Mouse (Mus musculus) heart, postnatal 14 days (tissue): Measurements from ENCODE around the gene Ufsp1. TPM values are rescaled to one million over a fixed set of nuclear protein-coding genes. Genes with fewer than 3 reads are reported as not detected.

ENCODE experiments used
- DNase-seq, 2 experiments: peaks; one replicate each; pipeline ENCODE4 v3.0.0; 2021 to 2022
- intact Hi-C: fragments of 180-260 bp; cut with DNase I; formaldehyde crosslinking; loops from one replicate; pipeline ENCODE4 v1.15.1; 2025
- microRNA-seq, 2 experiments: library from miRNA; unstranded; fragments of <30 nt; microRNA quantifications; one replicate each; pipeline ENCODE4 v1.2.0; 2021 to 2022
- total RNA-seq, 2 experiments: library from RNA; stranded (reverse); gene quantifications; 2 replicates each; pipeline ENCODE4 v1.2.3; 2021

Gene Ufsp1
- total RNA-seq, 2 experiments from 2014 or later, result 6.7 to 8.5 TPM

DNA sequence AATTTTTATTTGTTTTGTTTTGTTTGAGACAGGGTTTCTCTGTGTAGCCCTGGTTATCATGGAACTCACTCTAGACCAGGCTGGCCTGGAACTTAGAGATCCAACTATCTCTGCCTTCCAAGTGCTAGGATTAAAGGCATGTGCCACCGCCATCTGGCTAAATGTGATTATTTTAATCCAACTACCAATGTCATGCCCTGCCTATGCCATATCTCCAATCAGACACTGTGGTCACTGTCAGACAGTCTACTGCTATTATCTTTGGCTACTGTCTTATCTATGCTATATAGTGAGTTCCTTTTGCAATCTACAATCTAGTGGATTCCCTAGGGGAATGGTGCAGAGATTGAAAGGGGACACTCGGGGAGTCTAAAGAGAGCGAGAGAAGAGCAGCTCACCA, 26.6 kb downstream of the Ufsp1 start:
- DNase-seq, result no peak
- intact Hi-C loops, result no loop called here

DNA sequence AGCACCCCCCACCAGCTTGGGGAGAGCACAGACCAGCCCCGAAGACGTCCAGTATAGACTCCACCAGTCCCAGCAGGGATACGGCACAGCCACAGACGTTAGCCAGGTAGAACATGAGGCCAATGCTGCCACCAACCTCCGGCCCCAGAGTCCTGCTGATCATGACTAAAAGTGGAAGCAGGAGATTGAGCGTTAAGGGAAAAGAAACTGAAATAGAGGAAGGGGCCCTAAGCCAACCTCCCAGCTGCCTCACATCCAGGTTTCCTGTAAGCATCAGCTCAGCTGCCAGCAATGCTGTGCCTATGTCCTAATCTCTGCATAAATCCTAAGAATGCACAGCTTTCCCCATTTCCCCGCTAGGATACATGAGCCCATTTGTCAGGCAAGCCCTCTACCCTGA, 36.5 kb downstream of the Ufsp1 start:
- intact Hi-C loops, result loop anchor here (5.0 to 10.0 kb wide), 2 partner anchors 151 to 434 kb away; no protein-coding TSS in a partner anchor

DNA sequence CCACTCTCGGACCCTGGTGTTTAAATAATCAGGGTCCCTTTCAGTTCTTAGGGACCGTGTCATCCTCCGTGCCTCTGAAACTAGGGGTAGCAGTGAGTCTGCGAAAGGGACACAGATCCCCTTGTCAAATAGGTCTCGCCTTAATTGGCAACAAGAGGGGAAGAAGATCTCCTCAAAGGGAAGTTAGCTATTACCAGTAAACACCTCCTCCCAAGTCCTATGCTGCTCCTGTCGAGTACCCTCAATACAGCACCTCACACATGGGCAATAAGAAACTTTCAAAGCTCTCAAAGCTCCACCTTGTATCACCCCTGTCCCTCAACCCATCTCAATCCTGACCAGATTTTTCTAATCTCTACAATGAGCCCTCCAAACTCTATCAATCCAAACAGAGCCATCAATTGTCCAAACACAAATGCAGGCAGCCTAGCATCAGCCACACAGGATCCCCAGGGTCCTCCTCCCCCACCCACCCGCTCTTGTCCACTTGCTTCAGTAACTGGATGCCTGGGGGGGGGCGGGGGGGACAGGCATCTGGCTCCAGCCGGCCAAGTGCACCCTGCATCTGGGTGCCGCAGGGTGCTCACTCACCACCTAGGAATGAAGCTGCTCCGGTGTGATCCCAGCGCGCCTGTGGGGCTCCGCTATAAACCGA, 38.6 kb downstream of the Ufsp1 start:
- intact Hi-C loops, result loop anchor here (5.0 to 10.0 kb wide), 2 partner anchors 149 to 432 kb away; no protein-coding TSS in a partner anchor
- no peak for DNase-seq

More for the DNA sequence above, 36.5 kb downstream of the Ufsp1 start:
- DNase-seq, result no peak

DNA sequence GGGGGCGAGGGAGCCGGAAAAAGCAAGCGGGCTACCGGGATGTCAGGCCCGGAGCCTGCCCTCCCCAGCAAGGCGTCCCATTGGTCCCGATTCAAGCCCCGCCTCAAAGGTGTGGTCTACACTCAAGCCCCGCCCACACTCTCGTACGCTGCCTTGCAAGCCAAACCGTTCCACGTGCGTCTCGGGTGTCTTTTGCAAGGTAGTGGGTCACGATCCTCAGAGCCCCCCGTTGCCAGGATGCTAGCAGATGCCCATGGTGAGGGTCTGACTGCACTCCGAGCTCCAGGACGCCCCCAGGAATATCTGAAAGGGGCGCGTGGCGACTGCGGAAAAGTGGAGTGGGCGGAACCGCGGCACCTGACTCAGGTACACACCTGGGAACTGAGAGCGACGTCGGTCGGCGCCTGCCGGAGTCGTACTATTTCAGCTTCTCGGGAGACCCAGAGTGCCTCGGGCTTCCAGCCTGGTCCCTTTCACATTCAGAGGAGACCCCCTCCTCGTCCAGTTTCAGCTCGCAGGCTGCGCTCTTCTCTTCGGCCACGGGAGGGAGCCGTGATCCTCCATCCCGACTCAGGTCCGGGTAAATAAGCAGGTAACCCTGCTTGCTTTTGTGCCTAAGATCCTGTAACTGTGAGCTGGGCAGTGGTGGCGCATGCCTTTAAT, 39.2 kb downstream of the Ufsp1 start, which contains the start of gene Slc12a9:
Slc12a9 (minus strand) TSS at position 86 of the 663 bp plus-strand sequence.
- peak; percentile 88 to 96 for DNase-seq
- intact Hi-C loops, result loop anchor here (1.0 to 10.0 kb wide), 3 partner anchors 43 to 431 kb away; no protein-coding TSS in a partner anchor

DNA sequence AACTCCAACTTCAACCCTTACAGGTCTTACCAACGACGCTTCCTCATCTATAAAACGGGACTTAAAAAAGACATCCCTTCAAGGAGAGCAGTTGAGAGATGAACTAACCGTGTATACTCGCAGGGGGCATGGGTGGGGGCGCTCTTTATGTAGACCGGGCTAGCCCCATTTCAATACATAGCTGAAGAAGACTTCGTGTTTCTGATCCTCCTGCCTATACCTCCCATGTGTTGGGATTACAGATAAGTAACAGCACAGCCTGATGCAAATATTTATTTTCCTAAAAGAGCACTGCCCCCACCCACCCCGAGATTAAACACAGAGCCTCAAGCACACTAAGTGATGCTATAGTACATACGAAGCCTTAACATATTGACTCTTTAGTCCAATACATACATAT, 39.9 kb downstream of the Ufsp1 start:
- intact Hi-C loops, result loop anchor here (1.0 to 10.0 kb wide), 3 partner anchors 42 to 430 kb away; no protein-coding TSS in a partner anchor
- no peak for DNase-seq

DNA sequence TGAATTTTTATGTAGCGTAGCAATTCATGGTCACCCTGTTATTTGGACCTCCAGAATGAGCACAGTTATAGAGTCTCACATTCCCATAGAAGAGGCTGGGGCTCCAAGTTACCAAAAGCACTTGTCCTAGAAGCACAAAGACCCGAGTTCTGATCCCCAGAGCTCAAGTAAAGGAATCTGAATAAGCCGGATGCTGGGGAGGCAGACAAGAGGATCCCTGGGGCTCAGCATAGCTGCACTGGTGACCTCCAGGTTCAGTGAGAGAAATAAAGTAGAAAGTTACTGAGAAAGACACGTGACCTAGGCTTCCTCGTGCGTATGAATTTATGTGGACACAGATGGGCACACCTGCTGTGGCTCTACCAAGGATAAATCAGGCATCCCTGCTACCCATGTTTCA, 40.6 kb downstream of the Ufsp1 start:
- no peak for DNase-seq
- intact Hi-C loops, result loop anchor here (10.0 kb wide), 1 partner anchor 430 kb away; no protein-coding TSS in a partner anchor

DNA sequence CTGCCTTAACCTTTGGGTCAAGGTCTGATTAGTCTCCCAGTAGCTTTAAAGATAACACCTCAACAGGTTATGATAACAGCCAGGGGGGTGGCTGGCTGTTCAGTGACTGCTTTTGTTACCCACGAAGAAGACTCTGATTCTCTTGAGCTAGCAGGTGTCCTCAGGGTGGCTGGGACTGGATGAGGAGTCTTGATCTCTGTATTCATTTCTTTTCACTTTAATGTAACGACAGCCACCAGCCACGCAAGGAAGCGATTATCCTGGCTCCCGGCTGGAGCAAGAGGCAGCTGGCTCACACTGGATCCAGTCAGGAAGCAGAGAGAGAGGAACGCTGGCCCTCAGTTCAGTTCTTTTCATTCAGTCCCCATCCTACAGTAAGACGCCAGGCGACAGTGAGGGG, 42.8 kb downstream of the Ufsp1 start:
- intact Hi-C loops, result loop anchor here (10.0 kb wide), 1 partner anchor 428 kb away; no protein-coding TSS in a partner anchor
- DNase-seq, result no peak

DNA sequence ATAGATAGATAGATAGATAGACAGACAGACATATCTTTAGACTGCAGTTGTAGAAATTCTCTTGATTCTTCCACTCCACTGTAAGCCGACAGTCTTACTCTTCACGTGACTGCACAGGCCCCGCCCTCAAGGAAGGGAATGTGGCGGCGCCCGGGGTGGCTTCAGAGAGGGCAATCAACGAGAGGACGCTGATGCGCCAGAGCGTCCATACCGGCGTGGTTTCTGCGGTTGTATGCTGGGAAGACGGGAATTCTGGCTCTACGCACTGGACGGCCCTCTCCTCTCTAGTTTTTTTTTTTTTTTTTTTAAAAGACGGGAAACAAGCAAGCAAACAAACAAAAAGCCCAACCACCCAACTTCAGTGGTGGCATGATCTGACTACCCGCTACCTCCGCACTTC, 43.8 kb downstream of the Ufsp1 start:
- peak; percentile 89 to 92 for DNase-seq

DNA sequence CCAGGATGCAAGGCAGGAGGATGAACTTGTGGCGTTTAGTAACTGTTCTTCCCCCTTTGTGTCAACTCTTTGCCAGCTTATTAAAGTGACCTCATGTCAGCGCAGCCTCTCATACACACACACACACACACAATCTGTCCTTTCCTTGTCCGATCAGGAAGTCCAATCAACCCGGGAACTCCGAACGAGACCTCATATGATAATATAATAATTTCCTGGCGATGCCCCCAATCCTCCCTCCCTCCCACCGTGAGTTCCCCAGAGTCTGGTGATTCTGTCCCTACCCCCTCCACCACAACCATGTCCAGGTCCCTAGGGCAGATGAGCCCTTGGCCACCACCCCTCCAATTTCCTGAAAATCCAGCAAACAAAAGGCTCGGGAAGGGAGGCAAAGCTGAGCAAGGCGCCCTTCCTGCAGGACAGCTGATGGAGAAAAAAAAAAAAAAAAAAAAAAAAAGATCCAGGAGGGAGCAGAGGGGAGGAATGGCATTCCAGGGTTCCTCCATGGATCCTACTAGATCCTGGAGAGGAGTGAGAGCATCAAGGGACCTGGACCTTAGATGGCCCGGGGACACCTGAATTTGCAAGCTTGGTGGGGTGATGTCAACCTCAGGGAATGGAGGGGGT, 44.3 kb downstream of the Ufsp1 start:
- peak; percentile 67 for DNase-seq
- intact Hi-C loops, result loop anchor here (1.0 to 10.0 kb wide), 3 partner anchors 10 to 426 kb away; no protein-coding TSS in a partner anchor

More for the DNA sequence above, 43.8 kb downstream of the Ufsp1 start:
- intact Hi-C loops, result loop anchor here (2.0 to 10.0 kb wide), 2 partner anchors 15 to 427 kb away; no protein-coding TSS in a partner anchor

DNA sequence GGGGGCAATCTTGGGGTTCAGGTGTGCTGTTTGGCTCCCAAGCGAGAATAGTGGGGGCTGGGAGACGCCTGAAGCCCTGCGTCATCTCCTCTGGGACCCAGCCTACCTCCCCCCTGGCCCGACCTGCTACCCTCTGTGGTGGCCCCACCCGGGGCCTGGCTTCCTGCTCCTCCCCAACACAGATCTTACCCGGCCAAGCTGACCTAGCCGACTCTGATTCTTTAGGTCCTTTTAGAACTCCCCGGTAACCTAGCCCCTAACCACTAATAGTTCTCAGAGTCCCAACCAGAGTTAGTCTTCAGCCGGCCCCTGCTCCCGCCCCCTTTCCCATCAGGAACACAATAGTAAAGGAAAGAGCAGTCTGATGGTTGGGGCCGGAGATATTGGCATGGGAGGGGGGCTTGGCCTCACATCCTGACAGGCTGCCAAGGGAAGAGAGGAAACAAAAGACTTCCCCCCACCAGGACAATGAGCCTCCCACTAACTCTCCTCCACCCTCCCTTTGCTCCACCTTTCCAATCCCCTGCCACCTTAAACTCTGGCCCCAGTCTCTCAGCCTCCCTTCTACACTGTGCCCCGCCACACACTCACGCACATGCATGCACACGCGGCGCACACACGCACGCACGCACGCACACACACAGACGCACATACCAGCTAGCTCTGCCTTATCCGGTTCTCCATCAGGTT, 45.0 kb downstream of the Ufsp1 start:
- DNase-seq, result peak; percentile 70 to 72
- intact Hi-C loops, result loop anchor here (1.0 to 10.0 kb wide), 3 partner anchors 9 to 425 kb away; no protein-coding TSS in a partner anchor

DNA sequence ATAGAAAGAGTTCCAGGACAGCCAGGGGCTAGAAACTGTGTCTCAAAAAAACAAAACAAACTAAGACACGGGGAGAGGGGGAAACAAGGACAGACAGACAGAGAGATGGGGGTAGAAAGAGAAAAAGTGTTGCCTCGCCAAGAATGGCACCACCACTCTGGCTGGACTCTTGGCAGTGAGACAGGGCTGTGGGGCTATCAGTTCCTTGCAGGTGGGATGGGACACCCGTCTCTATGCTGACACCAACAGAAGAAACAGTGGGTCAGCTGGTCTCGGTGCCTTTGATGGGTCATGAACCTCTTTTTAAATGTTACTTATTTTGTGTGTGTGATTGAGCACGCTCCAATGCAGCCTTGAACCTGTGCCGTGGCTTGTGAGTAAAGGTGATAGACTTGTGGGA, 45.8 kb downstream of the Ufsp1 start:
- intact Hi-C loops, result no loop called here
- DNase-seq, result no peak

DNA sequence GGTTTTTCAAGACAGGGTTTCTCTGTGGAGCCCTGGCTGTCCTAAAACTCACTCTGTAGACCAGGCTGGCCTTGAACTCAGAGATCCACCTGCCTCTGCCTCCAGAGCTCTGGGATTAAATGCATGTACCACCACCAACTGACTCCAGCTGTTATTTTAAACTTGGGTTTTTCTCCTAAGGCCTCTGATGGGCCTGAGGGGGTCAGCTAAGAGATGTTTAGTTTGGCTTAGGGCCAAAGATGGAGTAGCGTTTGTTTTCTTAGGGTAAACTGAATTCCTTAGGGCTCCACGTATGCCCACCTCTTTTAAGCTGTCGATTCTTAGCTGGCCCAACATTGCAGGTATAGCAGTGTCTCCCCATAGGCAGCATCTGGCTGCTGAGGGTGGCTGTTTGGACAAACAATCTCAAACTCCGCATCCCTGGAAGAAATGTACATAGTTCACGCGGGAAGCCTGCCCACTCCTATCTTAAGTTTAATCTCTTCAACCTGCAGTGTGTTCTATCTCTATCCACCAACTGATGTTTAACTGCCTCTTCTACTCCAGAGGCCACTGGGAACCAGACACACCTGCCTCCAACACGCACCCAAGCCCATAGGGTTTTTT, 48.1 kb downstream of the Ufsp1 start:
- DNase-seq, result no peak
- intact Hi-C loops, result no loop called here

DNA sequence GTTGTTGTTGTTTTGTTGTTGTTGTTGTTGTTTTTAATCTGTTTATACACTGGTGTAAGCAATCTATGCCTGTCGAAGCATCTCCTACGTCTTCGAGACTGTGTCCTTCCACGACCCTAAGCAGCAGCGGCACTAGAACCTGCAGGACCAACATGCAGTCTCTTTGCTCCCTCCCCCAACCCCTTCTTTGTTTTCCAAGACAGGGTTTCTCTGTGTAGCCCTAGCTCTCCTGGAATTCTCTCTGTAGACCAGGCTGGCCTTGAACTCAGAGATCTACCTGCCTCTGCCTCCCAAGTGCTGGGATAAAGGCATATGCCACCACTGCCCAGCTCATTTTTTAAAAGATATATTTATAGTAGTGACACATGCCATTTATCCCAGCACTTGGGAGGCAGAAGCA, 49.0 kb downstream of the Ufsp1 start:
- intact Hi-C loops, result no loop called here
- no peak for DNase-seq

DNA sequence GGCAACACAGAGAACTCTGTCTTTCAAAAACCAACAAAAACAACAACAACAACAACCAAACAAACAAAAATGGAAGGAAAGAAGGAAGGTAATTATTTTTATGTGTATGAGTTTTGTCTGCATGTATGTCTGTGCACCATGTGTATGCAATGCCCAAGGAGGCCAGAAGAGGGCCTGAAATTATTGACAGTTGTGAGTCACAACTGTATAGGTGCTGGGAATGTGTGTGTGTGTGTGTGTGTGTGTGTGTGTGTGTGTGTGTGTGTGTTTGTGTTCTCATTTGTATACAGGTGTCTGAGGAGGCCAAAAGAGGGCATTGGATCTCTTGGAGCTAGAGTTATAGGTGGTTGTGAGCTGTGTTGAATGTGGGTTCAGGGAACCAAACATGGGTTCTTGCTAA, 49.4 kb downstream of the Ufsp1 start:
- intact Hi-C loops, result no loop called here
- no peak for DNase-seq

Small RNAs within 50 kb of the gene (microRNA-seq; reads per million reads assigned to microRNA genes)
- 1.6 to 3.4 reads per million in 2 experiments for gene Mir7036
- 0 reads per million in 2 experiments for gene Mir8116

Other genes with a start within 250 kb of the Ufsp1 start
- 10 to 100 TPM; 41.9 to 50.2 TPM for gene Ap1s1, start 248.5 kb upstream of the Ufsp1 start, total RNA-seq
- gene Serpine1, start 222.4 kb upstream of the Ufsp1 start, total RNA-seq, result 10 to 100 TPM; 12.5 TPM
- 10 to 100 TPM; 19.4 to 20.4 TPM for gene Trim56, start 178.4 kb upstream of the Ufsp1 start, total RNA-seq
- gene Muc3, start 145.3 kb upstream of the Ufsp1 start, total RNA-seq, result not detected
- gene Muc3a, start 82.2 kb upstream of the Ufsp1 start, total RNA-seq, result under 1 TPM; 0.56 to 0.62 TPM
- 1 to 10 TPM; 2.7 to 3.9 TPM for gene Ache, start 7.1 kb upstream of the Ufsp1 start, total RNA-seq
- gene Srrt, start 13.0 kb downstream of the Ufsp1 start, total RNA-seq, result 10 to 100 TPM; 84.2 to 84.8 TPM
- 10 to 100 TPM; 14.2 to 14.3 TPM for gene Trip6, start 19.8 kb downstream of the Ufsp1 start, total RNA-seq
- gene Slc12a9, start 39.0 kb downstream of the Ufsp1 start, total RNA-seq, result 1 to 10 TPM; 3.8 to 5.4 TPM
- gene Ephb4, start 55.5 kb downstream of the Ufsp1 start, total RNA-seq, result 10 to 100 TPM; 77.5 to 83.7 TPM
- under 1 TPM; 0.02 TPM for gene Zan, start 182.4 kb downstream of the Ufsp1 start, total RNA-seq
- 10 to 100 TPM; 12.5 to 16.9 TPM for gene Pop7, start 207.9 kb downstream of the Ufsp1 start, total RNA-seq
- gene Gigyf1, start 223.9 kb downstream of the Ufsp1 start, total RNA-seq, result 10 to 100 TPM; 28.3 to 33.8 TPM
- not detected for gene Epo, start 238.6 kb downstream of the Ufsp1 start, total RNA-seq
- gene Gnb2, start 238.9 kb downstream of the Ufsp1 start, total RNA-seq, result 100 to 1,000 TPM; 322 to 323 TPM